Mouse (Mus musculus) ES-E14 (cell line): ENCODE measurements around the gene Chmp4b. TPM values are rescaled to one million over a fixed set of nuclear protein-coding genes. Genes with fewer than 3 reads are reported as not detected.
A peak's percentile ranks its signal among the peaks of the same experiment; 100 is the strongest.

ENCODE experiments used
- DNase-seq: peaks from one replicate; pipeline ENCODE4 v3.0.0-alpha.2; 2013; ENCODE audit warnings: low read depth, low spot score
- H3K27ac ChIP-seq: 2 replicates; pipeline ENCODE4 v1.5.1; 2012; ENCODE audit warnings: low read depth, mild to moderate bottlenecking, low read length, moderate library complexity, mixed read lengths; ENCODE audit not compliant: poor library complexity, insufficient read depth, severe bottlenecking
- H3K36me3 ChIP-seq: 2 replicates; pipeline ENCODE4 v1.6.1; 2012; ENCODE audit warnings: mild to moderate bottlenecking, low read length, moderate library complexity, mixed read lengths; ENCODE audit not compliant: control insufficient read depth, poor library complexity, insufficient read depth, severe bottlenecking
- H3K4me1 ChIP-seq, 2 experiments: fragments of 150-350 bp in 1 of 2; sonication (generic) in 1 of 2; 2 replicates each; pipeline ENCODE4 v1.6.1; 2012; ENCODE audit warnings: low read length in 2 of 2, mild to moderate bottlenecking in 1 of 2, mixed read lengths in 1 of 2; ENCODE audit not compliant: control insufficient read depth in 2 of 2, insufficient read depth in 2 of 2, poor library complexity in 1 of 2
- H3K4me3 ChIP-seq, 2 experiments: fragments of 150-350 bp in 1 of 2; sonication (generic) in 1 of 2; 2 replicates each; pipeline ENCODE4 v1.5.1; 2012; ENCODE audit warnings: low read length in 2 of 2, low read depth in 1 of 2, mild to moderate bottlenecking in 1 of 2, mixed read lengths in 1 of 2; ENCODE audit not compliant: insufficient read depth in 1 of 2, poor library complexity in 1 of 2, severe bottlenecking in 1 of 2
- H3K9ac ChIP-seq: 2 replicates; pipeline ENCODE4 v1.6.1; 2012; ENCODE audit warnings: low read depth, mild to moderate bottlenecking, low read length, mixed read lengths; ENCODE audit not compliant: poor library complexity, insufficient read depth, severe bottlenecking
- H3K9me3 ChIP-seq: fragments of 150-350 bp; sonication (generic); 2 replicates; pipeline ENCODE4 v1.6.1; 2012; ENCODE audit warnings: low read depth, mild to moderate bottlenecking, low read length; ENCODE audit not compliant: control insufficient read depth, insufficient read depth
- CHD2 ChIP-seq: IDR thresholded peaks from 2 replicates; pipeline ENCODE4 v1.6.1; 2014; ENCODE audit warnings: mild to moderate bottlenecking, low read depth, low read length, inconsistent platforms
- HCFC1 ChIP-seq: IDR thresholded peaks from 2 replicates; pipeline ENCODE4 v1.6.1; 2012; ENCODE audit warnings: low read length, inconsistent platforms, borderline replicate concordance; ENCODE audit not compliant: insufficient read depth
- MAFK ChIP-seq: IDR thresholded peaks from 2 replicates; pipeline ENCODE4 v1.6.1; 2014; ENCODE audit warnings: mild to moderate bottlenecking, low read depth, low read length, inconsistent platforms; ENCODE audit not compliant: insufficient read depth
- ZC3H11A ChIP-seq: IDR thresholded peaks from 2 replicates; pipeline ENCODE4 v1.6.1; 2012; ENCODE audit warnings: low read depth, mild to moderate bottlenecking, inconsistent platforms, low read length, borderline replicate concordance
- ZNF384 ChIP-seq: IDR thresholded peaks from 2 replicates; pipeline ENCODE4 v1.6.1; 2012; ENCODE audit warnings: low read depth, low read length, inconsistent platforms
- in situ Hi-C, 2 experiments: fragments of 600-800 bp; cut with MboI; formaldehyde crosslinking; loops; one replicate each; pipeline ENCODE4 v1.15.1; 2025; ENCODE audit warnings: low sequenced_read_pairs in 2 of 2, inconsistent platforms in 1 of 2; ENCODE audit not compliant: unreplicated experiment in 2 of 2
- total RNA-seq: library from RNA; depleted of rRNA; stranded (reverse); fragments of 300-350 nt; gene quantifications from 2 replicates; pipeline ENCODE4 v1.2.3, GENCODE M21; 2012

The Chmp4b gene
- total RNA-seq, 1 experiment: 94.3 TPM

GRCm38 (mm10) chr2:154656710-154657485 is 5.4 kb downstream of the Chmp4b start:
- DNase-seq: peak; percentile 94
- no peaks in the 10 kb centered on the region for H3K9me3 ChIP-seq
- peak overlapping the region; percentile 85 for H3K9ac ChIP-seq
- peaks cover 7 to 11% of the 10 kb centered on the region in 2 experiments; a peak in 3 of 4 replicates for H3K4me1 ChIP-seq
- peak; percentile 96 for TF ChIP-seq CHD2
- peak; percentile 100 for TF ChIP-seq HCFC1
- no peak for TF ChIP-seq ZC3H11A
- TF ChIP-seq ZNF384: no peak
- 0 out of 2 replicates have a peak overlapping the region, but pooled peaks have one; percentile 7 for H3K27ac ChIP-seq
- H3K4me3 ChIP-seq: peak overlapping the region; percentile 84 to 96
- in situ Hi-C loops: no loop called here
- peaks cover 10% of the 10 kb centered on the region for H3K36me3 ChIP-seq

GRCm38 (mm10) chr2:154657486-154658237 is 6.2 kb downstream of the Chmp4b start:
- no peak for DNase-seq
- H3K9me3 ChIP-seq: no peaks in the 10 kb centered on the region
- peak overlapping the region; percentile 84 to 96 for H3K4me3 ChIP-seq
- H3K27ac ChIP-seq: no peak overlapping the region
- in situ Hi-C loops: no loop called here
- TF ChIP-seq MAFK: no peak
- no peak for TF ChIP-seq CHD2
- no peak for TF ChIP-seq ZC3H11A
- TF ChIP-seq HCFC1: no peak
- TF ChIP-seq ZNF384: no peak
- peak overlapping the region; percentile 85 for H3K9ac ChIP-seq
- H3K36me3 ChIP-seq: peaks cover 10% of the 10 kb centered on the region
- peaks cover 7 to 11% of the 10 kb centered on the region in 2 experiments; a peak in 3 of 4 replicates for H3K4me1 ChIP-seq

GRCm38 (mm10) chr2:154659070-154659469 is 7.6 kb downstream of the Chmp4b start:
- Histone ChIP-seq H3K4me3 (0 out of 4 replicates have a peak overlapping the region, but pooled peaks of 1 of the 2 experiments have one; percentile 22), H3K9me3 (no peaks in the 10 kb centered on the region), H3K9ac (no peak overlapping the region), H3K27ac (no peak overlapping the region), H3K4me1 (peaks cover 7 to 11% of the 10 kb centered on the region in 2 experiments; a peak in 3 of 4 replicates), H3K36me3 (peaks cover 10% of the 10 kb centered on the region)
- DNase-seq: no peak
- in situ Hi-C loops: no loop called here
- TF ChIP-seq ZNF384: no peak

GRCm38 (mm10) chr2:154659531-154660074 is 8.1 kb downstream of the Chmp4b start:
- H3K4me1 ChIP-seq: peaks cover 7 to 11% of the 10 kb centered on the region in 2 experiments; a peak in 3 of 4 replicates
- no peak overlapping the region for H3K4me3 ChIP-seq
- H3K36me3 ChIP-seq: peaks cover 10% of the 10 kb centered on the region
- no peak for DNase-seq
- TF ChIP-seq ZC3H11A (no peak), MAFK (no peak), HCFC1 (no peak), ZNF384 (peak; percentile 62; the same call in 1 of the 2 replicates), CHD2 (no peak)
- in situ Hi-C loops: no loop called here
- no peak overlapping the region for H3K9ac ChIP-seq
- no peaks in the 10 kb centered on the region for H3K9me3 ChIP-seq
- H3K27ac ChIP-seq: no peak overlapping the region
